Mouse (Mus musculus) retina, adult 2 months (tissue): ENCODE measurements around the gene Sh3bp1.
"Not testable (repeated sequence)": the region's sequence is repeated elsewhere in the genome, so short reads cannot be mapped to it uniquely, and the experiment has no call there.

ENCODE experiments used
- DNase-seq: peaks from one replicate; pipeline ENCODE4 v3.0.0-alpha.2; 2012; ENCODE audit warnings: low read depth, low spot score

Sh3bp1 gene

DNA sequence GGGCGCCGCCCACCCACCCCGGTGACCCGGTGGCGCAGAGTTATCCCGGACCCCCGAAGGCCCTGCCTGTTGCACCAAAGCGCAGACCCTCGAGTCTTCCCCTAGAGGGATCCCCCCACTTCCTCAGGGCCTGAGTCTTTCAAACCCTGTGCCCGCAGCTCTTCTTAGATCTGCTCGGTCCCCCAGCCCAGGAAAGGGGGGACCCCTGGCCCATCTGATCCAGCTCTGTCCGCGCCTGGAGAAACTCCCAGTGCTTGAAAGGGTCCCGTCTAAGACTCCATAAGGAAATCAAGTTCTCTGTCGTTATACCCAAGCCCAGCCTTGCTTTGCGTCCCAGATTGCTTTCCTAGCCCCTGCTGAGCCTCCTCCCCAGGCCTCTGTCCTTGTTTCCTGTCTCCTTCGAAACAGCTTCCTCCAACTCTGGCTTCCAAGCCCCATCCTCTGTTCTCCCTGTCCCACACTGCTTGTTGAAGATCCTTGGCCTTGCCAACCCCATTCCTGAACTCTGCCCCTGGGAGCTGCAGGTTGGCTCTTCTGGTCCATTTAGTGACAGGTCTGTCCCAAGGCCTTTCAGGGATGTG is 21.7 kb upstream of the Sh3bp1 start:
- no peak for DNase-seq

DNA sequence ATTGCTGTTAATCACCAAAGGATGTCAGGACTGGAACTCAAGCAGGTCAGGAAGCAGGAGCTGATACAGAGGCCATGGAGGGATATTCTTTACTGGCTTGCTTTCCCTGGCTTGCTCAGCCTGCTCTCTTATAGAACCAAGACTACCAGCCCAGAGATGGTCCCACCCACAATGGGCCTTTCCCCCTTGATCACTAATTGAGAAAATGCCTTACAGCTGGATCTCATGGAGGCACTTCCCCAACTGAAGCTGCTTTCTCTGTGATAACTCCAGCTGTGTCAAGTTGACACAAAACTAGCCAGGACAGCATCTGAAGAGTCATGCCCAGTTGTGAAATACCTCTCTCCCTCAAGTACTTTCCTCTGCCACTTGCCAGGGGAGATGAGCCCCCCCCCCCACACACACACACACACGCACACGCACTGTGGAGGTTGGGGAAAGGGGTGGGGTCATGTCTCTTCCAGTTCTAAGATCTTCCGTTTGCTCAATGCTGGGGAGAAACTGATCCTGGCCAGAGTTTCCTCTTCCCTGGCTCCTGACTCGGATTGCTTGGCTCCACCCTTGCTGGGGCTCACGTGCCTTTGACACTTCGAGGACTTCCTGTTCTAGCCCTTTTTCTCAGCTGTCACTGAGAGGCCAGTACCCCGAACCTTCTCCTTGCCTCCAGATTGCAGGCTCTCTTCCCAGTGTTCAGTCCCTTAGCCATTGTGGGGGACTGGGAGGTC is 20.6 kb upstream of the Sh3bp1 start:
- DNase-seq, result not testable (repeated sequence)

DNA sequence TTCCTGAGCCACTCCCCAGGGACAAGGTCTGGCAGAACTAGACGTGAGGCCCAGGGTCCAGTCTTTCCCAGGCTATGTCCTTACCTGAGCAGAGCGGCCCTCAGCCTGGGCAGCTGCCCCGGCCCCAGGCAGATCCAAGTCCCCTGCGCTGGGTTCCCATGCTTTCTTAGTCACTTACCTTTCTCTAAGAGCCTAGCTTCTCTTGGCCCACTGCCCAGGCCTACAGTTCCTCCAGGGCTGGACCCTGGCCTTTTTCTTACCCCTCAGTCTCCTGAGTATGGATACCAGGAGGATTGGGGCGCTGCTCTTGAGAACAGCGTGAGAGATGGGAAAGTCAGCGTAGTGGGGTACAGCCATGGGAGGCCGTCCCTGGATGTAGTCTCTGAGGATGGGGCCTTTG is 19.1 kb upstream of the Sh3bp1 start:
- no peak for DNase-seq

DNA sequence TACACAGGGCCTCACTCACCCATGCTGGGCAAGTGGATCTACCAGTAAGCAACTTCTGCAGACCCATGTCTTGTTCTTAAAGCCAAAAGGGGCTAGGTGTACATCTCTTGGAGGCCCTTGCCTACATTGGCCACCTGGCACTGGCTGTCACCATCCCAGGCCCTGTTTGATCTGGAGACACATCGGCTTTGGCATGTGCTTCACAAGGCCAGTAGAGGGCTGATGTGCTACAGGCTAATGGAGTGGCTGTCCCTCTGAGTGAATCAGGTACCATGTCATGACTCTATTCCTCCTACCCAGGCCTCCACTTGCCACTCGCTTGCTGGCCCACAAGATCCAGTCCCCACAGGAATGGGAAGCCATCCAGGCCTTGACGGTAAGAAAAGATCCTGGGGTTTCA is 17.7 kb upstream of the Sh3bp1 start:
- DNase-seq, result no peak

DNA sequence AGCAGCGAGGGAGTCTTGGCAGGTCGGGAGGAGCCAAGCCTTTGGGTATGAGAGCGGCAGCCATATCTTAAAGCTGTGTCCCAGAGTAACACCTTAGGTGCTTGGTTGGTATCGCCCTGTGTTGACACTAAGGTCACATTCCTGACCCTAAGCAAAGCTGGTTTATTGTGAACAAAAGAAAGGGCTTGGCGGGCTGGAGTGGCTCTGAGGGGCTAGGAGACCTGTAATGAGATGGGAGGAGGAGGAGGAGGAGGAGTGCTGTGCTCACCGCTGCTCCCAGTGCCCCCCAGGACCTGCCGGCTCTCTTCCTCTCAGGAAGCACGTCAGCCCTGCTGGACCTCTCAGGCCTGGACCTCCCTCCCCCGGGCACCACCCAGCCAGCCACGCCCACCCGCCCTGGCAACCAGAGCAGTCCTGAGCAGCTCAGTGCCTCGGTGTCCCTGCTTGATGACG is 10.1 kb upstream of the Sh3bp1 start:
- DNase-seq, result no peak

DNA sequence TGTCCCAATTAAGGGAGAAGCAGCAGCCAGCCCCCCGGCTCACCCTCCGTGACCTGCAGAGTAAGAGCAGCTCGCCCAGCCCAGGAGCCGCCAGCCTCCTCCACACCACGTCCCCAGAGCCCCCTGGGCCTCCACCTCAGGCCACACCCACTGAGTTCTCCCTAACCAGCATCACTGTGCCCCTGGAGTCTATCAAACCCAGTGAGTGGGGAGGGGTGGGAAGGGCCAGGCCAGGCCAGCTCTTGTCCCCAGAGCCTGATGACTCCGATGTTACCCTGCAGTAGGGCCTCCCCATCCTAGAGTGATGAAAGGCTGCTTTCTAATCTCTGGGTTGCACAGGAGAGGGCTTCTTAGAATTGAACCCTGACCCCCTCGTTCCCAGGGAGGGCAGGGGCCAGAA is 7.1 kb upstream of the Sh3bp1 start:
- no peak for DNase-seq

DNA sequence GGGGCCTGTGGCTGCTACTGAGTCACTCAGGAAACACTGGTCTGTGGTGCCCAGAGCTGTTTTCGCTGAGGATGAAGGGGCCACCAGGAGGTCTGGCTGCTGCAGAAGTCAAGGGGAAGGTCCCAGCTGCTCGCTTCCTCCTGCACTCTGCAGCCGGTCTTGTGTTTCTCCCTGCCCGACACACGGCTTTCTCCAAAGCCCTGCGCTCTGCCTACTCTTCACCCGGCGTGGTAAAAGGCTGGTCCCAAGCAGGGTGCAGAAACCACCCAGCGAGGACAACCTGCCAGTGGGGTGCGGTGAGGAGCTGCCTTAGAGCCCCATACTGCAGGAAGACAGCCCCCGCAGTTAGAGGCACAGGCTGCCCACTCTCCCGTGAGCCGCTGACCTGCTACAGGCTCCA is 4.8 kb upstream of the Sh3bp1 start:
- DNase-seq, result no peak

DNA sequence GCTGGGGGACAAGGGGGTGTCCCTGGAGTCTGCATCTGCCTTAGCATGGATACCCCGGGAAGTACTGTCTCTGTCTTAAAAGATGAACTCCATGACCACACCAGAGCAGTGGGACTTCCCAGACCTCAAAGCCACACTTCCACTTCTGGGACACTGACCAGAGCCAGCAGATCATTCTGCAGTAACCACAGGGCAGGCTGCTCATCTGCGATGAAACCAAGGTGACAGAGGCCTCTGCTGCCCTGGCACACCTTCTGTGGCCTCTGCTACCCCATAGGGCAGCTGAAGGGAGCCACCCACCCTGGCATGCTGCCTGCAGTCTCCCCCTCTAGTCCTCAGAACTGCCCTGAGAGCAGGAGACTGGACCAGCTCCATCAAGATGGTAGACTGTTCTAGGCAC is 3.8 kb upstream of the Sh3bp1 start:
- DNase-seq, result no peak

DNA sequence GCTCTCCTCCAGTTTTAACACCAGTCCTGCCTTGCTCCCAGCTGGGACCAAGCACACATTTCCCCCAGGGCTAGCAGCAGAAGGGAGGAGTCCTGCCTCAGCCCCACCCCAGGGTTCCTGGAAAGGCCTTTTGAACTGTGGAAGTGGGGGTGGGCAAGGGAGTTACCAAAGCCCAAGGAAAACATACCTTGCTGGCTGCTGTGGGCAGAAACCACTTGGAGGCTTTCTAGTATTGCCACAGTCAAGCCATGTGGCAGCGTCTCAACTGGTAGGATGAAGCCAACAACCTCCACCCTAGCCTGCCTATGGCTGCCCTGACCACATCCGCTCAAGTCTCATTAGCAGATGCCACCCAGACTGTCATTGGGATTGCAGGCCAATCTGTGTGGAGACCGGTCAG is 3.4 kb upstream of the Sh3bp1 start:
- DNase-seq, result no peak

DNA sequence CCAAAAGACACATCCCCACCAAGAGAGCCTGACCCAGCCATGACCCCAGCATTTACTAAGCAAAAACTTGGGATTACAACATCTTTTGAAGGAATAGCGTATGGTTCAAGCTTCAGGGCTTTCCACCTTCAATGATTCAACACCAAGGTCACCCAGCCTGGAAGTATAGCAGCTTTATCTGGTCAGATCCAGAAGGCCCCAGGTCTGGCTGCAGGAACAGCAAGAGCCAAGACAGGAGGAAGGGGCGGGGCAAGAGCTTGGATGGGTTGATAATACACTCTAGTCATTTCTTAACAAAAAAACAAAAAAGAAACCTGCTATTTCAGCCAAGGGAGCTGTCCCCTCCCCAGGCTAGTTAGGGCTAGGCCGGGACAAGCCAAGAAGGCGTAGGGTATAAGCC is 2.1 kb upstream of the Sh3bp1 start:
- no peak for DNase-seq

DNA sequence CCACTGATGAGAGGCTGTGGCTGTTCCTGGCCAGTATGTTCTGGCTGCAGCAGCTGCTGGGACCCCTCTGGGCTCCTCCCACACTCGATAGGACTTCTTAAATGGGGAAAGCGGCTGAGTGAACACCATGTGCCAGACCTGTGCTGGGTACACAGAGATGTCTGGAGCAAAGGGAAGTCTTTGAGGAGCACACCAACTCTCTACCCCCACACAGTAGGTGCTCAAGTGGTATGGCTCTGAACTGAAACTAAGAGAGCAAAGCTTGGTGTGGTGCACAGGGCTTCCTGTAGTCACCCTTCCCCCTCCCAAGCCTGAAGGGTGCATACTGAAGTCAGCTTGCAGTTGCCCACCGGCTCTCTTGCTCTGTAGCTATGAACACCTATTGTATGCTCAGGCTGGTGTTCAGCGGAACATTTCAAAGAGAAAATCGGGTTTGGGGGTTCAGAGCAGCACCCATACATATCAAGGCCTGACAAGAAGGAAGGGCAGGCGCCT is 1.0 kb upstream of the Sh3bp1 start:
- DNase-seq, result no peak

DNA sequence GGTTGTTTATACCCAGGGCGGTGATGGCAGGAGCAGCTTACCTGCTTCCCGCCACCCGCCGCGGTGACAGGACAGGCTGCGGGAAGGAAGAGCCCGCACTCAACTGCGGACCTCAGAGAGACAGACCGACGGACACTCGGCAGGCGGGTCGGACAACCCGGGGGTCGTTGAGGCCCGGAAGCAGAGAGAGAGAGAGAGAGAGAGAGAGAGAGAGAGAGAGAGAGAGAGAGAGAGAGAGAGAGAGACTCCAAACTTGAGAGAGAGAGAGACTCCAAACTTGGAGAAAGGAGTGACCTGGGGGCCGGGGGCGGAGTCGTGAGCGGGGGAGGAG is 194 bp upstream of the Sh3bp1 start, which contains the start of gene Gm49510:
Gm49510 (plus strand) TSS at position 259 of the 331 bp plus-strand sequence.
- no peak for DNase-seq

DNA sequence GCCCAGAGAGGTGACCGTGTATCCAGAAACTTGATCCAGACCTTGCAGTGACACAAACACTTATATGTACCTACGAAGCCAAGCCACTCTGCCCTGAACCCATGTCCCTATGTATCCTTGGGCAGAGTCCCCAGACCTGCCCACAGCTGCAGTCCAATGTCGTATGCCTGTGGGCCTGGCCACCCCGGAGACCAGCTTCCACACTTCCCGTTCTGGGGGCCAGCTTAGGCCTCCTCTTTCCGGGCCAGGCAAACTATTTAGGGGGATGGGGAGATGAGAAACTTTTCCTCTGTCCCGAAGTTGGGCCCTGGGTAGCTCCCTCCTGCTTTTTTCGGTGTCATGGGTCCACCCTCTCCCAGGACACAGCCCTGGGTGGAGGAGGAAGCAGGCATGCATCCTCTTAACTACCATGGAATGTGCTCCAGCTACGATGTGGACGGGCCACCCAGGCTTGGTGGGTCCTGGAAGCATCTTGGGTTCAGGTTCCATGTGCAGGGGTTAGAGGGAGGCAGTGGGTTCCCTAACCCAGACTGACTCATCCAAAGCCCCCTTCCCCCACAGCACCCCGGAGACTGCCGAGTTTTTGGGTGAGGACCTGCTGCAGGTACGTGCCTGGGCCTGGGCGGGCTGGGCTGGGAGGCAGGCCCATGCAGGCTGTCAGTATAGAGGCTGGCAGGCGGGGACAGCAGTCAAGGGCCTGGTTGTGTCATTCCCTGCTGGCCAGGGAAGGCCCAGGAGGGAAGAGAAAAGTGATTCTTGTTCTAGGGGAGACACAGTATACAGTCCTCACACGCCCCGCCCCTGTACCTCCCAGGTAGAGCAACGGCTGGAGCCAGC is 1.2 kb downstream of the Sh3bp1 start:
- DNase-seq, result no peak

DNA sequence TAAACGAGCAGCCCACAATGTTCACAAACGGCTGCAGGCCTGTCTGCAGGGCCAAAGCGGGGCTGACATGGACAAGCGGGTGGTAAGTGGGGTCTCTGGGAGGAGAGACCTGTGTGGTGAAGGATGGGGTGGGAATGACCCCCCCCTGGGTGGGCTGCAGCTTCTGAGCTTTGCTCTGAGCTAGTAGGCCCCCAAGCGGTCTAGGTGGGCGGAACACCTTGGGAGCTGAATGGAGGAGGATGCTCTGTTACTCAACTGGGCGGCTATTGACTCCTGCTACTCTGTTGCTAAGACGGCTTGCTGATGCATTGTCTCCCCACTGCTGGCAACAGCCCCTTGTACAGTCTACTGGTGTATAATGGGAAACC is 1.8 kb downstream of the Sh3bp1 start:
- no peak for DNase-seq

DNA sequence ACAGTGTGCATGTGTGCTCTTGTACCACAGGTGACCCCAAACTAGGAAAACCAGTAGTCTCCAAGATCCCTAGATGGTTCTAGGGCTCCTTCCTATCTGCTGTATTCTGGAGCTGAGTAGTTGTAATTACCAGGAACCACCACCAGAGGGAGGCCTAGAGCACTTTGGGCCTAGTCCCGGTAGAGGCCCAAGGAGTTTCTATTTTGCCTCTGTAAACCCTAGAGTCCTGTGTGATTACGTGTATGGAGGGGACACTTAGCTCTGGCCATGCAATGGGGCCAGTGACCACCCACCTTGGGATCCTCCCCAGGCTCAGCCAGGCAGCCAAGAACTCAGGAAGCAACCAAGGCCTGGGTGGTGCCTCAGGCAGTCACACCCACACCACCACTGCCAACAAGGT is 3.7 kb downstream of the Sh3bp1 start:
- peak; percentile 58 for DNase-seq

DNA sequence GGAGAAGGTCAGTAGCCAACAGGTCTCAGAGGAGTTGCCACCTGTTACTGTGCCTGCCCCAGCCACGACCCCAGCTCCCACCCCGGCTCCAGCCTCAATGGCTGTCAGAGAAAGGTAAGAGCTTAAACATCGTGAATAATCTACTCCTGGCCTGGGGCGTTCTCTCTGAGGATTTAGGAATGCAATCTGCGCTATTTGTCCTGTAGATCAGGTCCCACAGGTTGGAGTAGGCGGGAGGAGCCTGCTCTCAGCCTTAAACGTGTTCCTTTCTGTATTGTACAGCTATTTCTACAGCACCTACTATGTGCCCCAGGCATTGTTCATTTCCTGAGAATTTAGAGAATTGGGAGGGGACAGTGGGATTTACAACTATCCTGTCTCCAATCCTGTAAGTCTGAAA is 8.8 kb downstream of the Sh3bp1 start:
- DNase-seq, result no peak

DNA sequence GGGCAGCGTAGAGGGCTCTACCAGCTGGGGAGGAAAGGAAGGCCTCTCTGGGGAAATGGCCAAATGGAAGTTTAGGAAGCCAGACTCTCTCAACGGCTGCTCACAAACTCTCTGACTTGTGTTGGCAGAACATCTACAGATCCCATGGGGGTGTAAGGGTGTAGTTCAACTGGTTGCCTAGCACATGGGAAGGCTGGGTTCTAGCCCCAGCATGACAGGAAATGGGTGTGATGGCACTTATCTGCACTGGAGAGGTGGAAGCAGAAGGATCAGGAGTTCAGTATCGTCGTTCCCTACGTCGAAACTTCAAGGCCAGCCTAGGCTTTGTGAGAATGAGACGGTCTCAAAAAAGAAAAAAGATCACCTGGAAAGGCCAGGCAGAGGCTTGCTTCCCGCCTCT is 9.4 kb downstream of the Sh3bp1 start:
- DNase-seq, result no peak

DNA sequence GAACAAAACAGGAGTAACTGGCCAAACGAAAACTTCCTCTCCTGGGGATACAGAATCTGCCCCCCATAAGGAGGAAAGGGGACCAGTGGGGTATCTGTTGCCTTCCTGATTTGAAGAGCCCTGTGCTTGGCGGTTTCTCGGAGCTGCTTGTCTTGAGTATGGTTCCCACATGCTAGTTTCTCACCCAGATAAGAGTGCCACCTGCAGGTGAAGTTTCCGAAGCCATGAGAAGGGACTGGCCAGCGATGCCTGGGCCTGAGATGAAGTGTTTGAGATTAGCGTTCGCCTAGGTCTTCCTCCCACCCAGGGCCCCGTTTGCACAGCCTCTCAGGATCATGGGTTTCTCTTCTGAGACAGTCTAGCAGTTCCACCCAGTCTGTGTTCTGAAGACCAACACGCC is 12.5 kb downstream of the Sh3bp1 start:
- DNase-seq, result no peak

DNA sequence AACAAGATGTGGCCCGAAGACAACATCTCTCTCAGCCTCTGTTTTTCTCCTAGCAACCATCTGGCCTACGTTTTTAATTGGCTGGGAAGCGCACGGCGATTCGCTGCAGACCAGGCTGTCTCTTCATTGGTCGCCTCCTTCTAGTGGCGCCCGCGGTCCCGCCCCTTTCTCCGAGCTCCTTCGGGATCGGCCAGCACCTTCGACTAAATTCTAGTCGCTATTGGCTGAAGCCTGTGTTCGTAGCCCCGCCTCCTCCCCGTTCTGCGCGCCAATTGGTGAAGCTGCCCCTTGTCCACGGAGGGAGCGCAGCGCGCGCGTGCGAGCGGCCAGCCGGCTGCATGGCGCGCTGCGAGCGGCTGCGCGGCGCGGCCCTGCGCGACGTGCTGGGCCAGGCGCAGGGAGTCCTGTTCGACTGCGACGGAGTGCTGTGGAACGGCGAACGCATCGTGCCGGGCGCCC is 14.1 kb downstream of the Sh3bp1 start, which contains the start of gene Pdxp:
Pdxp (plus strand) TSS at position 288 of the 459 bp plus-strand sequence.
- peak; percentile 87 for DNase-seq

DNA sequence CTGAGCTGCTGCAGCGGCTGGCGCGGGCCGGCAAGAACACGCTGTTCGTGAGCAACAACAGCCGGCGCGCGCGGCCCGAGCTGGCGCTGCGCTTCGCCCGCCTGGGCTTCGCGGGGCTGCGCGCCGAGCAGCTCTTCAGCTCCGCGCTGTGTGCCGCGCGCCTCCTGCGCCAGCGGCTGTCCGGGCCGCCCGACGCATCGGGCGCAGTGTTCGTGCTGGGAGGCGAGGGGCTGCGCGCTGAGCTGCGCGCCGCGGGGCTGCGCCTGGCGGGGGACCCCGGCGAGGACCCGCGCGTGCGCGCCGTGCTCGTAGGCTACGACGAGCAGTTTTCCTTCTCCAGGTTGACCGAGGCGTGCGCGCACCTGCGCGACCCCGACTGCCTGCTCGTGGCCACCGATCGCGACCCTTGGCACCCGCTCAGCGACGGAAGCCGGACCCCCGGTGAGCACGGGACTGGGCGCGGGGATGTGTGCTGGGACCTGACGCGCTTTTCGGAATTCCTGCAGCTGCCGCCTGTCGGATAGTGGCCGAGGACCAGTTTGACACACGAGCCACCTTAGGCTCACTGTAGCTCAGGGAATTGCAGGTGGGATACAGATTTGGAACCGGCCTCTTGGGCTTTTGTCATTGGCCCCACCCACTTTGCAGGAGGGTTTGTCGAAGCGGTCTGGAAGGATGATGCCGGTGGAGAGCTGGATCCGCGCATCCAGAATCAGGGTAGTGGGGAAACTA is 14.7 kb downstream of the Sh3bp1 start:
- no peak for DNase-seq

DNA sequence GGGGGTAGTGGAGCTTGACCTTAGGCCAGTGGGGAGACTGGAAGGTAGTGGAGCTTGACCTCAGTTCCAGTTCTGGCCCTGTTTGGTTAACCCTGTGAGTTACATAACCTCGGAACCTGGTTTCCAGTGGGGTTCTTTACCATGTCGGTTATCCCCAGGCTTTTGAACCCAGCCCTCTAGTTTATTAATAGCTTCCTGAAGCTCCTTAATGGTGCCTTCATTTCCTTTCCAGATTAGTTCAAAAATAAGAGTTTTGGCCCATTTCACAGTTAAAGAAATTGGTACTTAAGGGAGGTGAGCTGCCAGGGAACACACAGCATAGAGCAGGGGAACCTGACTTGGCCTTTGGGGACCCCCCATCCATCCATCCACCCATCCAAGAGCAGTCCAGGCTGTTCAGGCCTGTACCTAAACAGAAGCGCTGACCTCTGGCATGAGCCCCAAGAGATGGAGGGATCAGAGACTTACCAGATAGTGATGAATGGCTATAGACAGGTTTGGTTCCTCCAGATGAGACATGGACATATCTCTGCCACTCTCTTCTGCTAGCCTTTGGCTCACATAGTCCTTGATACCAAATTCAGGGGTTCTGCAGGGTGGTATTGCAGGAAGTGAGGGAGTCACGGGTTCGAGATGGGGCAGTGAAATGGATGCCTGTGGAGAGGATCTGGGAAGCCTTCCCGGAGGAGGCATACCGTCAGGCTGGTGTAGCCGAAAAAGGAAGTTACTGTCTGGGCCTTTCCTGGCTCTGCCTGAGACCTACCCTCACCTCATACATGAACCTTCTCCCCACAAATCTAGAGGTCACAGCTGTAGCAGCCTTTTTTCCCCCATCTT is 15.5 kb downstream of the Sh3bp1 start:
- no peak for DNase-seq
